Mouse (Mus musculus) hindbrain, embryonic 15.5 days (tissue): ENCODE results near the gene Wfdc15b. TPM values are rescaled to one million over a fixed set of nuclear protein-coding genes. Genes with fewer than 3 reads are reported as not detected.
"Not testable (repeated sequence)": the region's sequence is repeated elsewhere in the genome, so short reads cannot be mapped to it uniquely, and the experiment has no call there.

ENCODE experiments used
- ATAC-seq: fragments of 200-750 bp; cut with Nextera tagmentation; 2 replicates; pipeline ENCODE4 v1.8.0; 2017; ENCODE audit warnings: low read depth, moderate number of reproducible peaks, moderate TSS enrichment; ENCODE audit not compliant: low FRiP score
- H3K27ac ChIP-seq: fragments of 300-500 bp; sonication (generic); replicated peaks from 2 replicates; pipeline ENCODE4 v1.5.1; 2015; ENCODE audit warnings: mild to moderate bottlenecking, inconsistent platforms
- H3K27me3 ChIP-seq: fragments of 300-500 bp; sonication (generic); 2 replicates; pipeline ENCODE4 v1.6.1; 2015; ENCODE audit warnings: control low read depth, inconsistent platforms
- H3K36me3 ChIP-seq: fragments of 300-500 bp; sonication (generic); 2 replicates; pipeline ENCODE4 v1.6.1; 2015; ENCODE audit warnings: control low read depth, inconsistent platforms
- H3K4me1 ChIP-seq: fragments of 300-500 bp; sonication (generic); replicated peaks from 2 replicates; pipeline ENCODE4 v1.6.1; 2015; ENCODE audit warnings: control low read depth, inconsistent platforms
- H3K4me2 ChIP-seq: fragments of 300-500 bp; sonication (generic); 2 replicates; pipeline ENCODE4 v1.6.1; 2015; ENCODE audit warnings: moderate library complexity, mild to moderate bottlenecking, inconsistent platforms
- H3K4me3 ChIP-seq: fragments of 300-500 bp; sonication (generic); 2 replicates; pipeline ENCODE4 v1.5.1; 2015; ENCODE audit warnings: mild to moderate bottlenecking, inconsistent platforms
- H3K9ac ChIP-seq: fragments of 300-500 bp; sonication (generic); 2 replicates; pipeline ENCODE4 v1.6.1; 2015; ENCODE audit warnings: inconsistent platforms
- H3K9me3 ChIP-seq: fragments of 300-500 bp; sonication (generic); 2 replicates; pipeline ENCODE4 v1.6.1; 2016; ENCODE audit warnings: control low read depth, inconsistent platforms
- WGBS: fragments of 180-500 bp; shearing (Covaris S2); methylation state at CpG from one replicate; pipeline ENCODE4 v1.1.7; 2015; 5-methylcytosine and 5-hydroxymethylcytosine counted together
- polyA plus RNA-seq: library from polyadenylated mRNA; unstranded; fragments of >200 nt; fragmentation: Nextera tagmentation; extraction: Ambion mirVana; gene quantifications from 2 replicates; pipeline ENCODE4 v1.2.1, GENCODE M21; 2015

Gene Wfdc15b
- polyA plus RNA-seq, result 0.34 TPM in 1 of 2 replicates, not detected in the other

- no peak within 1 kb of the TSS for H3K4me2 ChIP-seq
- no peak within 1 kb of the TSS for H3K27ac ChIP-seq
- H3K4me3 ChIP-seq, result no peak within 1 kb of the TSS
- no peak within 1 kb of the TSS for H3K9ac ChIP-seq
- H3K4me1 ChIP-seq, result no peaks in the 10 kb centered on the region
- ATAC-seq, result no peak
- H3K36me3 ChIP-seq, result no peaks in the 10 kb centered on the region
- H3K27me3 ChIP-seq, result no peaks in the 10 kb centered on the region
- H3K9me3 ChIP-seq, result no peaks in the 10 kb centered on the region
- 79% methylated on average over 11 of the region's 11 CpGs for WGBS
Measured at GRCm38 (mm10) chr2:164221522-164221921, at the start of gene Wfdc15b. TSS of gene Wfdc15b (minus strand) at chr2:164221660.

GRCm38 (mm10) chr2:164256540-164256939 is 35.1 kb upstream of the Wfdc15b start, which contains the start of gene Svs3b:
TSS of gene Svs3b (minus strand) at chr2:164256640.
- H3K9me3 ChIP-seq, H3K27ac ChIP-seq, H3K36me3 ChIP-seq, H3K4me2 ChIP-seq, ATAC-seq, H3K27me3 ChIP-seq, H3K9ac ChIP-seq, H3K4me3 ChIP-seq, H3K4me1 ChIP-seq: not testable (repeated sequence)
- WGBS, result 78% methylated on average over 1 of the region's 1 CpGs

GRCm38 (mm10) chr2:164238366-164238765 is 16.9 kb upstream of the Wfdc15b start, which contains the start of gene Svs2:
TSS of gene Svs2 (minus strand) at chr2:164238466.
- Histone ChIP-seq H3K27me3 (no peaks in the 10 kb centered on the region), H3K9ac (no peak within 1 kb of the TSS), H3K4me2 (no peak within 1 kb of the TSS), H3K4me1 (no peaks in the 10 kb centered on the region), H3K27ac (no peak within 1 kb of the TSS), H3K4me3 (no peak within 1 kb of the TSS), H3K36me3 (no peaks in the 10 kb centered on the region), H3K9me3 (no peaks in the 10 kb centered on the region)
- WGBS, result 83% methylated on average over 3 of the region's 3 CpGs
- ATAC-seq, result no peak

GRCm38 (mm10) chr2:164232671-164233070 is 11.2 kb upstream of the Wfdc15b start:
- WGBS, result 92% methylated on average over 8 of the region's 8 CpGs
- H3K9ac ChIP-seq, result no peak overlapping the region

GRCm38 (mm10) chr2:164228361-164229070 is 7.1 kb upstream of the Wfdc15b start:
- WGBS, result 88% methylated on average over 8 of the region's 8 CpGs
- ATAC-seq, result no peak
- Histone ChIP-seq H3K27me3 (no peaks in the 10 kb centered on the region), H3K4me2 (no peak overlapping the region), H3K4me3 (no peak overlapping the region), H3K27ac (no peak overlapping the region), H3K9ac (no peak overlapping the region), H3K4me1 (no peaks in the 10 kb centered on the region), H3K9me3 (no peaks in the 10 kb centered on the region), H3K36me3 (no peaks in the 10 kb centered on the region)

More at GRCm38 (mm10) chr2:164232671-164233070, 11.2 kb upstream of the Wfdc15b start:
- no peak overlapping the region for H3K4me2 ChIP-seq
- no peaks in the 10 kb centered on the region for H3K9me3 ChIP-seq
- no peaks in the 10 kb centered on the region for H3K36me3 ChIP-seq
- ATAC-seq, result no peak
- H3K4me3 ChIP-seq, result no peak overlapping the region
- H3K27me3 ChIP-seq, result no peaks in the 10 kb centered on the region
- no peaks in the 10 kb centered on the region for H3K4me1 ChIP-seq
- H3K27ac ChIP-seq, result no peak overlapping the region

- Histone ChIP-seq H3K27me3 (no peaks in the 10 kb centered on the region), H3K4me2 (no peak overlapping the region), H3K36me3 (no peaks in the 10 kb centered on the region), H3K27ac (no peak overlapping the region), H3K9me3 (no peaks in the 10 kb centered on the region), H3K9ac (no peak overlapping the region), H3K4me1 (no peaks in the 10 kb centered on the region), H3K4me3 (no peak overlapping the region)
- no peak for ATAC-seq
- WGBS, result 92% methylated on average over 9 of the region's 9 CpGs
Measured at GRCm38 (mm10) chr2:164219295-164219694, 2.2 kb downstream of the Wfdc15b start.

- no peaks in the 10 kb centered on the region for H3K27me3 ChIP-seq
- H3K4me1 ChIP-seq, result no peaks in the 10 kb centered on the region
- H3K27ac ChIP-seq, result no peak overlapping the region
- no peak overlapping the region for H3K4me3 ChIP-seq
- no peak overlapping the region for H3K9ac ChIP-seq
- H3K4me2 ChIP-seq, result no peak overlapping the region
- no peaks in the 10 kb centered on the region for H3K9me3 ChIP-seq
- H3K36me3 ChIP-seq, result no peaks in the 10 kb centered on the region
- WGBS, result 74% methylated on average over 5 of the region's 5 CpGs
- no peak for ATAC-seq
Measured at GRCm38 (mm10) chr2:164212711-164213110, 8.7 kb downstream of the Wfdc15b start.

GRCm38 (mm10) chr2:164210892-164211291 is 10.6 kb downstream of the Wfdc15b start:
- Histone ChIP-seq H3K9ac (no peak overlapping the region), H3K27me3 (no peaks in the 10 kb centered on the region), H3K27ac (no peak overlapping the region), H3K4me3 (no peak overlapping the region), H3K9me3 (no peaks in the 10 kb centered on the region), H3K4me1 (no peaks in the 10 kb centered on the region), H3K36me3 (no peaks in the 10 kb centered on the region), H3K4me2 (no peak overlapping the region)
- whole genome bisulfite sequencing, result 88% methylated on average over 4 of the region's 4 CpGs
- no peak for ATAC-seq

GRCm38 (mm10) chr2:164206676-164207075 is 14.8 kb downstream of the Wfdc15b start:
- no peaks in the 10 kb centered on the region for H3K36me3 ChIP-seq
- H3K4me3 ChIP-seq, result no peak overlapping the region
- no peak for ATAC-seq
- H3K27me3 ChIP-seq, result no peaks in the 10 kb centered on the region
- H3K9me3 ChIP-seq, result no peaks in the 10 kb centered on the region
- H3K4me2 ChIP-seq, result no peak overlapping the region
- 86% methylated on average over 4 of the region's 4 CpGs for WGBS
- H3K27ac ChIP-seq, result no peak overlapping the region
- no peak overlapping the region for H3K9ac ChIP-seq
- no peaks in the 10 kb centered on the region for H3K4me1 ChIP-seq

GRCm38 (mm10) chr2:164206011-164206410 is 15.4 kb downstream of the Wfdc15b start:
- H3K27ac ChIP-seq, H3K27me3 ChIP-seq, H3K4me3 ChIP-seq, H3K4me2 ChIP-seq, H3K9me3 ChIP-seq, H3K4me1 ChIP-seq, H3K36me3 ChIP-seq, ATAC-seq, H3K9ac ChIP-seq: not testable (repeated sequence)
- 94% methylated on average over 10 of the region's 10 CpGs for WGBS

GRCm38 (mm10) chr2:164199626-164200327 is 21.7 kb downstream of the Wfdc15b start, which contains the start of gene Wfdc15a:
TSS of gene Wfdc15a (minus strand) at chr2:164200130.
- H3K4me2 ChIP-seq, result no peak within 1 kb of the TSS
- H3K4me1 ChIP-seq, result no peaks in the 10 kb centered on the region
- no peaks in the 10 kb centered on the region for H3K9me3 ChIP-seq
- ATAC-seq, result no peak
- H3K27ac ChIP-seq, result no peak within 1 kb of the TSS
- no peaks in the 10 kb centered on the region for H3K36me3 ChIP-seq
- H3K9ac ChIP-seq, result no peak within 1 kb of the TSS
- no peak within 1 kb of the TSS for H3K4me3 ChIP-seq
- 78% methylated on average over 20 of the region's 20 CpGs for WGBS
- no peaks in the 10 kb centered on the region for H3K27me3 ChIP-seq

GRCm38 (mm10) chr2:164196700-164196990 is 24.8 kb downstream of the Wfdc15b start:
- H3K27ac ChIP-seq, result no peak overlapping the region
- no peak overlapping the region for H3K9ac ChIP-seq
- H3K36me3 ChIP-seq, result no peaks in the 10 kb centered on the region
- no peak overlapping the region for H3K4me3 ChIP-seq
- WGBS, result 88% methylated on average over 5 of the region's 5 CpGs
- H3K4me1 ChIP-seq, result no peaks in the 10 kb centered on the region
- no peak for ATAC-seq
- H3K27me3 ChIP-seq, result no peaks in the 10 kb centered on the region
- H3K9me3 ChIP-seq, result no peaks in the 10 kb centered on the region
- no peak overlapping the region for H3K4me2 ChIP-seq
